Mouse (Mus musculus): Measurements from ENCODE around the gene Fgf16. TPM values are rescaled to one million over a fixed set of nuclear protein-coding genes. Genes with fewer than 3 reads are reported as not detected.

Gene Fgf16
- polyA plus RNA-seq, 1 experiment: not detected

DNA sequence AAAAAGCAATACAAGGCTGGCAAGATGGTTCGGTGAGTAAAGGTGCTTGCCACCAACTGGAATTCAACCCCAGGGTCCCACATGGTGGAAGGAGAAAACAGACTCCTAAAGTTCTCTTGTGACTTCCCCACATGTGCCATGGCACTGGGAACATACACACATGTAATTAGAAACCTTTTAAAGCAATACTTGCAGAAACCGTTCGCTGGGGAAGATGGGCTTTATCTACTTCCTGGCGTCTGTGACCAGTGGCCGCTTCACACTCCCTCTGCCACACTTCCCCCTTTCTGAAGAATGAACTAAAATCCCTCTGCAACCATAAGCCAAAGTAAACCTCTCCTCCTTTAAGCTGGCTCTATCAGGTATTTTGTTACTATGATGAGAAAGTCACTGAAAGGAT is 60.4 kb downstream of the Fgf16 start:
- Histone ChIP-seq H3K27me3 (ENCODE audit: control insufficient read depth, insufficient read depth, insufficient read length) (no peaks in the 10 kb centered on the region), H3K36me3 (ENCODE audit: control insufficient read depth, insufficient read depth) (peaks cover 7% of the 10 kb centered on the region), H3ac (ENCODE audit: control insufficient read depth, insufficient read length) (no peak overlapping the region), H3K4me2 (ENCODE audit: low read depth) (no peak overlapping the region), H3K79me2 (ENCODE audit: control insufficient read depth, insufficient read depth) (no peaks in the 10 kb centered on the region), H3K4me3 (no peak overlapping the region)
- TF ChIP-seq MAX (IDR thresholded peaks at IDR 0.05; ENCODE audit: low read depth): no peak
- TF ChIP-seq POLR2AphosphoS2 (IDR thresholded peaks at IDR 0.05; ENCODE audit: insufficient read length, low read depth): no peak
- no peak for TF ChIP-seq CEBPB (IDR thresholded peaks at IDR 0.05; ENCODE audit: insufficient read depth, poor library complexity, severe bottlenecking)
- TF ChIP-seq MYOG (IDR thresholded peaks at IDR 0.05; ENCODE audit: control insufficient read depth in 1 of 3, insufficient read depth in 1 of 3, insufficient read length in 2 of 3, low read depth in 2 of 3): no peak
- TF ChIP-seq REST (IDR thresholded peaks at IDR 0.05; ENCODE audit: insufficient read depth, insufficient read length): no peak
- no peak for TF ChIP-seq E2F4 (IDR thresholded peaks at IDR 0.05; ENCODE audit: insufficient read depth)
- TF ChIP-seq SRF (IDR thresholded peaks at IDR 0.05; ENCODE audit: control insufficient read depth, insufficient read length, low read depth): no peak
- no peak for TF ChIP-seq POLR2A (IDR thresholded peaks at IDR 0.05; ENCODE audit: insufficient read length, low read depth)
- no peak for TF ChIP-seq TCF3 (IDR thresholded peaks at IDR 0.05; ENCODE audit: insufficient read length, low read depth)
- no peak for TF ChIP-seq MYOD1 (IDR thresholded peaks at IDR 0.05; ENCODE audit: control insufficient read depth in 1 of 3, insufficient read length in 2 of 3, low read depth in 2 of 3)
- no peak for TF ChIP-seq USF1 (IDR thresholded peaks at IDR 0.05; ENCODE audit: low read depth)
- no peak for TF ChIP-seq TCF12 (IDR thresholded peaks at IDR 0.05; ENCODE audit: insufficient read depth, poor library complexity, severe bottlenecking)

Other genes starting within 250 kb of the Fgf16 start
- 4.7 TPM for gene Atrx, start 165.1 kb downstream of the Fgf16 start, polyA plus RNA-seq (2012; fragmentation: generic; extraction: Trizol)
- 13.3 TPM for gene Magt1, start 247.6 kb downstream of the Fgf16 start, polyA plus RNA-seq (2012; fragmentation: generic; extraction: Trizol)